Mouse (Mus musculus): ENCODE measurements around the gene Pla2g4c.

Gene Pla2g4c

GRCm38 (mm10) chr7:13330575-13330974 lies 6.1 kb downstream of the Pla2g4c start:
- in situ Hi-C loops (cut with MboI, MseI), result no loop called here

- in situ Hi-C loops (cut with MboI, MseI), result no loop called here
These were observed 31.5 kb downstream of the Pla2g4c start for GRCm38 (mm10) chr7:13355943-13356342.

DNA sequence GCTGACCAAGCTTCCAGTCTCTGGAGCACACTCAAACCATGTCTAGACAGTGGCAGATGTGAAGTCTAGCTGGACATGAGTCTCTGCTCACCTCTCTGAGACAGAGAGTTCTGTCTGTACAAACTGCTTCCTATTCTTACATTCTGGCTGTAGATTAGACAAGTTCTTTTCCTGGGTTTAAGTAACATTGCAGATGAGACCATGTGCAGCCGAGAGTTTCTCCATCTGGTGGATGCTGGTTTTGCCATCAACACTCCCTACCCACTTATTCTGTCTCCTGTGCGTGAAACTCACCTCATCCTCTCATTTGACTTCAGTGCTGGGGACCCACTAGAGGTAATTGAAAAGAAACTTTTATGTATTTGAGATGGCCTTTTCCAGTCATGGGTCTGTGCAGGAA lies 56.1 kb downstream of the Pla2g4c start:
- in situ Hi-C loops (cut with MboI, MseI), result no loop called here

- in situ Hi-C loops (cut with MboI, MseI), result no loop called here
These were observed 73.4 kb downstream of the Pla2g4c start, which contains the start of gene Cabp5 for GRCm38 (mm10) chr7:13397832-13398231. Cabp5 (plus strand) TSS chr7:13398132.
